Mouse (Mus musculus) bone marrow, adult 2 months (tissue): ENCODE data around the gene BC048679. TPM values are rescaled to one million over a fixed set of nuclear protein-coding genes. Genes with fewer than 3 reads are reported as not detected.

Experiments
- H3K27ac ChIP-seq: fragments of 200-500 bp; 2 replicates; pipeline ENCODE4 v1.5.1; 2012; ENCODE audit warnings: low read depth, mild to moderate bottlenecking, control low read depth, inconsistent platforms, low read length; ENCODE audit not compliant: control insufficient read depth, poor library complexity, insufficient read depth
- H3K4me1 ChIP-seq: fragments of 200-500 bp; 2 replicates; pipeline ENCODE4 v1.6.1; 2011; ENCODE audit warnings: low read length; ENCODE audit not compliant: control insufficient read depth, insufficient read depth
- H3K4me3 ChIP-seq: fragments of 200-500 bp; replicated peaks from 2 replicates; pipeline ENCODE3; 2011; ENCODE audit warnings: mild to moderate bottlenecking, low read depth, low read length, control low read depth; ENCODE audit not compliant: control insufficient read depth
- CTCF ChIP-seq: fragments of 200-500 bp; IDR thresholded peaks from 2 replicates; pipeline ENCODE4 v1.5.1; 2011; ENCODE audit warnings: low read length, control low read depth; ENCODE audit not compliant: control insufficient read depth, insufficient read depth
- POLR2A ChIP-seq: fragments of 200-500 bp; IDR thresholded peaks from 2 replicates; pipeline ENCODE4 v1.6.1; 2011; ENCODE audit warnings: low read depth, mild to moderate bottlenecking, control low read depth, low read length, borderline replicate concordance; ENCODE audit not compliant: control insufficient read depth
- WGBS: fragments of 180-500 bp; shearing (Covaris S2); methylation state at CpG from one replicate; pipeline ENCODE4 v1.1.7; 2018; 5-methylcytosine and 5-hydroxymethylcytosine counted together
- polyA plus RNA-seq: library from polyadenylated mRNA; stranded (reverse); fragments of >200 nt; gene quantifications from 2 replicates; pipeline ENCODE4 v1.2.4, GENCODE M21; 2011; ENCODE audit warnings: low replicate concordance; ENCODE audit not compliant: missing spikeins, insufficient read depth, insufficient read length

The BC048679 gene
- polyA plus RNA-seq, 1 experiment, result not detected

DNA sequence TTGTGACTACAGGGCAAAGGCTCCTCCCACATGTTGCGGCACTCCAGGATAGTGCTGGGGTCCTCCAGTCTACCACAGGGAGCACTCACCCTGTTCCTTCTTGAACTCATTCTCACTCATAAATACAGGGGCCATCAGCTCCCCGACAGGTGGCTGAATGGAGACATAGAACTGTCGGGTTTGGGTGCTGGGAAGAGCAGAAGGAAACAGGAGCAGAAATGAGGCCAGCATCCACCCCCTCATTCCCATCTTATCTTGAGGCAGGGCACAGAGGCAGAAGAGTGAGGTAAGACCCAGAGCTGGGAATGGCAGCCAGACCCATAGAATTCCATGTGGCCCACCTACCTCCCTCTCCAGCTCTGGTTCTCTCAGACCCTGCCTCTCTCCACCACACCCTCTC is 35.3 kb downstream of the BC048679 start:
- no peak for TF ChIP-seq POLR2A
- 67% methylated on average over 3 of the region's 3 CpGs for WGBS
- no peaks in the 10 kb centered on the region for H3K4me1 ChIP-seq
- no peak overlapping the region for H3K4me3 ChIP-seq
- no peak overlapping the region for H3K27ac ChIP-seq

GRCm38 (mm10) chr7:81455155-81455651 is 42.9 kb downstream of the BC048679 start, which contains the start of gene Cpeb1:
Gene Cpeb1 (minus strand): TSS chr7:81455465.
- H3K27ac ChIP-seq, result no peak within 1 kb of the TSS
- 5% methylated on average over 28 of the region's 28 CpGs for WGBS
- H3K4me1 ChIP-seq, result no peaks in the 10 kb centered on the region
- TF ChIP-seq POLR2A (no peak), CTCF (no peak)
- no peak within 1 kb of the TSS for H3K4me3 ChIP-seq

DNA sequence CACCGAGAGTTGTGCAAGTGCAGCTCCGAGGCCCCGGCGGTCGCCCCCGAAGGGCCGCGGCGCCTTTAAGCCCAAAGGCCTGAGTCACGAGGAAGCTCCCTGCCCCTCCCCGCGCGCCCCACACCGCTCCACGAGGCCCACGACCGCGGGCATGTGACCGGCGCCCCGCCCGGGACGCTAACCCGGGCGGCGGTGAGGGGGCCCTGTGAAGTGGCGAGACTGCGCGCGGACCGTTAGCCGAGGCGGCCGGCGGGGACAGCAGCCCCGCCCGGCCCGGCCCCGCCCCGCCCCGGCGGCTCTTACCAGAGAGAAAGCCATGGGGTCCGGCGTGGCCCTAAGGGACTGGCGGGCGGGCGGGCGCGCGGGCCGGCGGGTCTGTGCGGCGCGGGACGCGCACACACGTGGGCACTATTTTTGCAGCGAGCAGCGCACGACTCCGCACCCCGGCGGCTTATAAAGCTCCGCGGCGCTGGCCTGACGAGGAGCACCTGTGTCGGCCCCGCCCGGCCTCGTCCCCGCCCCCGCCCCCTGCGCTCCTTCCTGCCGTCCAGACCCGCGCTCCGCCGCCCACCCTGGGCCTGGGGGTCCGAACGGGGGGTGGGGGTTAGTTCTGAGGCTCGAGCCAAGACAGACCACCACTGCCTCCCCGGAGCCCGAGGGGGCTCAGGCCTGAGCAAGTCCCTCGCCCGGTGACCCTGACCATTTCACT is 43.6 kb downstream of the BC048679 start:
- Histone ChIP-seq H3K4me1 (no peaks in the 10 kb centered on the region), H3K4me3 (no peak overlapping the region), H3K27ac (no peak overlapping the region)
- TF ChIP-seq POLR2A, result no peak
- no peak for TF ChIP-seq CTCF
- WGBS, result 2% methylated on average over 84 of the region's 87 CpGs

GRCm38 (mm10) chr7:81453443-81454274 is 44.4 kb downstream of the BC048679 start:
- WGBS, result 10% methylated on average over 84 of the region's 84 CpGs
- no peak for TF ChIP-seq CTCF
- no peak for TF ChIP-seq POLR2A

GRCm38 (mm10) chr7:81452971-81453441 is 45.1 kb downstream of the BC048679 start:
- 9% methylated on average over 21 of the region's 21 CpGs for WGBS
- no peaks in the 10 kb centered on the region for H3K4me1 ChIP-seq
- TF ChIP-seq CTCF (no peak), POLR2A (no peak)

More at GRCm38 (mm10) chr7:81453443-81454274, 44.4 kb downstream of the BC048679 start:
- Histone ChIP-seq H3K4me1 (no peaks in the 10 kb centered on the region), H3K4me3 (no peak overlapping the region), H3K27ac (no peak overlapping the region; the same call in 1 of the 2 replicates)

More at GRCm38 (mm10) chr7:81452971-81453441, 45.1 kb downstream of the BC048679 start:
- Histone ChIP-seq H3K4me3 (no peak overlapping the region), H3K27ac (no peak overlapping the region)

Other genes starting within 250 kb of the BC048679 start
- 559 and 1,092 TPM in 2 replicates for gene Rps17, start 153.0 kb downstream of the BC048679 start, polyA plus RNA-seq
- gene Cpeb1, start 42.8 kb downstream of the BC048679 start, polyA plus RNA-seq, result 2.4 TPM in 1 of 2 replicates, not detected in the other
- gene Ap3b2, start 4.4 kb downstream of the BC048679 start, polyA plus RNA-seq, result 0.62 TPM in 1 of 2 replicates, not detected in the other
- 0.75 and 1.1 TPM in 2 replicates for gene Fsd2, start 68.7 kb upstream of the BC048679 start, polyA plus RNA-seq
- 11.3 and 18.2 TPM in 2 replicates for gene Whamm, start 73.0 kb upstream of the BC048679 start, polyA plus RNA-seq
- gene Homer2, start 209.2 kb upstream of the BC048679 start, polyA plus RNA-seq, result 0.43 and 2.1 TPM in 2 replicates